Mouse (Mus musculus): ENCODE data around the gene Uba2. TPM values are rescaled to one million over a fixed set of nuclear protein-coding genes. Genes with fewer than 3 reads are reported as not detected.

Uba2 gene
- polyA plus RNA-seq, 1 experiment from 2014 or later: 80.5 TPM

DNA sequence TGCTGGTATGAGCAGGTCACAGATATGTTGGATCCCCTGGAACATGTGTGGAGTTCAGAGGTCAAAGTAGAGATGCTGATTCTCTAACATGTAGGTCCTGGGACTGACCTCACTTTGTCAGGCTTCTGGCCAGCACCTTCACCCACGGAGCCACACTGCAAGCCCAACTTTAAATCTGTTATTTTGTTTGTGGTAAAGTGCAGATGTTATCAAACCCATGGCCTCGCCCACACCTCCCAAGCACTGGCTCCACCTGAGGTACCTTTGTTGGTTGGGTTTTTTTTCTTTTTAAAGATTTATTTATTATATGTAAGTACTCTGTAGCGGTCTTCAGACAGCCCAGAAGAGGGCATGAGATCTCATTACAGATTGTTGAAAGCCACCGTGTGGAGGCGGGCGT is 29.9 kb downstream of the Uba2 start:
- DNase-seq (ENCODE audit: low spot score) (no peak), ATAC-seq (ENCODE audit: low FRiP score, low TSS enrichment) (peak; percentile 31; the same call in 1 of the 2 replicates)
- peaks cover 27% of the 10 kb centered on the region for H3K36me3 ChIP-seq (ENCODE audit: control insufficient read depth, insufficient read depth, low read length)
- no peaks in the 10 kb centered on the region for H3K4me1 ChIP-seq (replicated peaks; ENCODE audit: control insufficient read depth, insufficient read depth)
- no peak overlapping the region for H3K9ac ChIP-seq (ENCODE audit: low read length)
- H3K4me2 ChIP-seq (replicated peaks; ENCODE audit: low read depth): no peak overlapping the region
- H3K4me3 ChIP-seq (ENCODE audit: low read depth, low read length): no peak overlapping the region
- no peak overlapping the region for H3K27ac ChIP-seq (replicated peaks)
- TF ChIP-seq EP300 (optimal IDR thresholded peaks at IDR 0.05) (no peak), CTCF (IDR thresholded peaks at IDR 0.05; ENCODE audit: low read depth) (no peak)
- H3K9me3 ChIP-seq (ENCODE audit: control insufficient read depth, low read length): no peaks in the 10 kb centered on the region
- no peaks in the 10 kb centered on the region for H3K27me3 ChIP-seq (ENCODE audit: control insufficient read depth, insufficient read depth, low read length)
- WGBS: 86% methylated on average over 6 of the region's 6 CpGs

DNA sequence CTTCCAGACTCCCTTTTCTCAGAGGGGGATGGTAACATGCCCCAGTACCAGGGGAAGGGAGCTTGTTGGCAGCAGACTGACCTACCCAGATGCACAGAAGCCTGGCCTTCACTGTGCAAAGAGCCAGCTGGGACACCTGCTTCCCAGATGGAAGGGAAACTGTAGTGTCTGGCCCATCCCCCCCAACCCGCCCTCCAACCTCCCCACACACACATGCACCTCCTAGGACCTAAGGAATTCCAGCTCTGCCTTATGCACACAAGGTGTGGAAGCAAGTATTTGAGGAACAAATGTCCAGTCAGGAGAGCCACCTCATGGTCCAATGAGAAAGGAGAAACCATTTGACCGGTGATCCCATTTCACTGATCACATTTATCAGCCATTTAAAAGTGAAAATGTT is 35.1 kb downstream of the Uba2 start:
- peak; percentile 51; the same call in 1 of the 2 replicates for ATAC-seq (ENCODE audit: low FRiP score, low TSS enrichment)

DNA sequence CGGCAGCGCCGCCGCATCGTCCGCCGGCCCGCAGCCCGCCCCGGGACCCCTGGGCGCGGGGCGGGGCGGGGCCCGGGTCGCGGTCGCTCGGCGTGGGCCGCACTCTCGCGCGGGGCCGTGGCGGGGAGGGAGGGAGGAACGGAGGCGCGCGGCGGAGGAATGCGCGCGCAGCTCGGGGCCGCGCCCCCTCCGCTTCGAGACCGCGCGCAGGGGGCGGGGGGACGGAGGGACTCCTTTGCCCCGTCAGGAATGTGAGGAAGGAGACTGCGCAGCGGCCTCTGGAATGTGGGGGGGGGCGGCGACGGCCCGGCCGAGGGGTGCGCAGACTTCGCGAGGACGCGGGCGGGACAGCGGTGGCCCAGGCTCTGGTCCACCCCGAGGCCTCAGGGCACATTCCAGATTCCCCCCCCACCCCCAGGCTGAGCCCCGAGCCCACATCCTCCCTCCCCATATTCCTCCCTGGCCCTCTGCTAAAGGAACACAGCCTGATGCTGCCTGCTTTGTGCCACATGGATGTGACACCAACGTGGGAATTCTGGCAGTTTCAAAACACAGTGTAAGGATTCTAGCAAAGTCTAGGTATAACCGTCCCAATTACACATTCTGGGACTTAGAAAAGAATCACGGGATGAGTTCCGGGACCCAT is 36.2 kb downstream of the Uba2 start, which contains the start of gene Wtip:
Wtip (minus strand) TSS at position 152 of the 646 bp plus-strand sequence.
- DNase-seq (ENCODE audit: low spot score) (peak; percentile 86), ATAC-seq (ENCODE audit: low FRiP score, low TSS enrichment) (peak; percentile 86)
- peak within 1 kb of the TSS; percentile 95 for H3K9ac ChIP-seq (ENCODE audit: low read length)
- H3K4me1 ChIP-seq (replicated peaks; ENCODE audit: control insufficient read depth, insufficient read depth): no peaks in the 10 kb centered on the region
- peak within 1 kb of the TSS; percentile 78 for H3K4me3 ChIP-seq (ENCODE audit: low read depth, low read length)
- 2% methylated on average over 10 of the region's 65 CpGs for WGBS
- H3K4me2 ChIP-seq (replicated peaks; ENCODE audit: low read depth): peak within 1 kb of the TSS; percentile 74
- no peaks in the 10 kb centered on the region for H3K27me3 ChIP-seq (ENCODE audit: control insufficient read depth, insufficient read depth, low read length)
- no peaks in the 10 kb centered on the region for H3K36me3 ChIP-seq (ENCODE audit: control insufficient read depth, insufficient read depth, low read length)
- H3K9me3 ChIP-seq (ENCODE audit: control insufficient read depth, low read length): no peaks in the 10 kb centered on the region
- H3K27ac ChIP-seq (replicated peaks): peak within 1 kb of the TSS; percentile 92
- TF ChIP-seq CTCF (IDR thresholded peaks at IDR 0.05; ENCODE audit: low read depth) (no peak), EP300 (optimal IDR thresholded peaks at IDR 0.05) (no peak)

More for the DNA sequence above, 35.1 kb downstream of the Uba2 start:
- Histone ChIP-seq H3K36me3 (ENCODE audit: control insufficient read depth, insufficient read depth, low read length) (no peaks in the 10 kb centered on the region), H3K9me3 (ENCODE audit: control insufficient read depth, low read length) (no peaks in the 10 kb centered on the region), H3K4me3 (ENCODE audit: low read depth, low read length) (no peak overlapping the region), H3K4me2 (replicated peaks; ENCODE audit: low read depth) (no peak overlapping the region), H3K27me3 (ENCODE audit: control insufficient read depth, insufficient read depth, low read length) (no peaks in the 10 kb centered on the region), H3K4me1 (replicated peaks; ENCODE audit: control insufficient read depth, insufficient read depth) (no peaks in the 10 kb centered on the region), H3K9ac (ENCODE audit: low read length) (no peak overlapping the region), H3K27ac (replicated peaks) (peak overlapping the region; percentile 92; the same call in 1 of the 2 replicates)
- TF ChIP-seq CTCF (IDR thresholded peaks at IDR 0.05; ENCODE audit: low read depth) (no peak), EP300 (optimal IDR thresholded peaks at IDR 0.05) (no peak)
- 61% methylated on average over 2 of the region's 2 CpGs for WGBS
- peak; percentile 74 for DNase-seq (ENCODE audit: low spot score)

DNA sequence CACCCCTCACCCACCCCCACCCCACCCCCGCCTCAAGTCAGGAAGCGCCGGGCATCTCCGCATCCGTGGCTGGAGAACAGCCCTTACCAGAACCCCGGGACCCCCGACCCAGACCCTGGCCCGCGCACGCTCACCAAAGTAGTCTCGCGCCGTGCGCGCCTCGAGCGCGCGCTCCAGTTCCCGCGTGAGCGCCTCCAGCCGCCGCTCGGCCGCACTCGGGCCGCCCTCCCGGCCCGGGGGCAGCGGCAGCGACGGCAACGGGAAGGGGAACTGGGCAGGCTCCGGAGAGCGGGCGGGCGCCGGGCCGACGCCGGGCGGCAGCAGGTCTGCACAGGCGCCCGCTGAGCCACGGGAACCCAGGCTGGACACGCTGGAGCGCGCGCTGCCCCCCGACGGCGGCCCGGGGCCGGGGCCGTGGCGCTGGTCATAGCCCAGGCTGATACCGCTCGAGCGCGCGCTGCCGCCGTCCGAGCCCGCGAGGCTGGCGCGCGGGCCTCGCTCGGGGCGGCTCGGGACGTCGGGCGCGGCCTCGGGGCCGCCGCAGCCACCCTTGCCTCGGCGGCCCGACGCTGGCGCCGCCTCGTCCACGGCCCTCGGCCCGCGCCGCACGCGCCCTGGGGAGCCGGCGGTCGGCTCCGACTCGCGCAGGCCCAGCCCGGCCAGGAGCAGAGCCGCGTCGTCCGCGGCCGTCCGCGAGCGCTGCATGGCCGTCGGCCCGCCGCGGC is 36.9 kb downstream of the Uba2 start:
- peak; percentile 52 for DNase-seq (ENCODE audit: low spot score)
- no peak for TF ChIP-seq EP300 (optimal IDR thresholded peaks at IDR 0.05)
- no peak for TF ChIP-seq CTCF (IDR thresholded peaks at IDR 0.05; ENCODE audit: low read depth)
- peak overlapping the region; percentile 95 for H3K9ac ChIP-seq (ENCODE audit: low read length)
- H3K4me2 ChIP-seq (replicated peaks; ENCODE audit: low read depth): peak overlapping the region; percentile 74
- peak overlapping the region; percentile 78 for H3K4me3 ChIP-seq (ENCODE audit: low read depth, low read length)
- H3K4me1 ChIP-seq (replicated peaks; ENCODE audit: control insufficient read depth, insufficient read depth): no peaks in the 10 kb centered on the region
- no peaks in the 10 kb centered on the region for H3K9me3 ChIP-seq (ENCODE audit: control insufficient read depth, low read length)
- no peaks in the 10 kb centered on the region for H3K36me3 ChIP-seq (ENCODE audit: control insufficient read depth, insufficient read depth, low read length)
- no peaks in the 10 kb centered on the region for H3K27me3 ChIP-seq (ENCODE audit: control insufficient read depth, insufficient read depth, low read length)
- 0% methylated on average over 70 of the region's 116 CpGs for WGBS
- ATAC-seq (ENCODE audit: low FRiP score, low TSS enrichment): peak; percentile 77
- H3K27ac ChIP-seq (replicated peaks): peak overlapping the region; percentile 92

DNA sequence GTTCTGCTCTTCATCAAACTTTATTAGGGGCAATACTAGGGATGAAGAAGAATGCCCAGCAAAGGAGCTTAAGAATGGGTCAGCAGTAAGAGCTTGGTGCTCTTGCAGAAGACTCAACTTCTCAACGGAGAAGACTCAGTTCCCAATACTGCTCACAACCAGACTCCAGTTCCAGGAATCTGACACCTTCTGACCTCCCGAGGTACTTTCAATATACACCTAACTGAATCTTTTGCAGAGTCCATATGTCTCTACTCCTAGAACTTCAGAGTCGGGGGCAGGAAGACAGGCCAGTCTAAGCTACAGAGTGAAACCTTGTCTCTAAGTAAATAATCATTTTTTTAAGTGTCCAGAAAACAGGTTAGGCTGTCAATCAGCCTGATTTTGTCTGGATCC is 37.4 kb downstream of the Uba2 start:
- WGBS: 0% methylated on average over 3 of the region's 3 CpGs
- Histone ChIP-seq H3K36me3 (ENCODE audit: control insufficient read depth, insufficient read depth, low read length) (no peaks in the 10 kb centered on the region), H3K27me3 (ENCODE audit: control insufficient read depth, insufficient read depth, low read length) (no peaks in the 10 kb centered on the region), H3K9ac (ENCODE audit: low read length) (peak overlapping the region; percentile 95), H3K4me3 (ENCODE audit: low read depth, low read length) (peak overlapping the region; percentile 78), H3K27ac (replicated peaks) (peak overlapping the region; percentile 92), H3K9me3 (ENCODE audit: control insufficient read depth, low read length) (no peaks in the 10 kb centered on the region), H3K4me2 (replicated peaks; ENCODE audit: low read depth) (peak overlapping the region; percentile 74), H3K4me1 (replicated peaks; ENCODE audit: control insufficient read depth, insufficient read depth) (no peaks in the 10 kb centered on the region)
- DNase-seq (ENCODE audit: low spot score) (no peak), ATAC-seq (ENCODE audit: low FRiP score, low TSS enrichment) (no peak)
- TF ChIP-seq EP300 (optimal IDR thresholded peaks at IDR 0.05): no peak
- TF ChIP-seq CTCF (IDR thresholded peaks at IDR 0.05; ENCODE audit: low read depth): no peak

DNA sequence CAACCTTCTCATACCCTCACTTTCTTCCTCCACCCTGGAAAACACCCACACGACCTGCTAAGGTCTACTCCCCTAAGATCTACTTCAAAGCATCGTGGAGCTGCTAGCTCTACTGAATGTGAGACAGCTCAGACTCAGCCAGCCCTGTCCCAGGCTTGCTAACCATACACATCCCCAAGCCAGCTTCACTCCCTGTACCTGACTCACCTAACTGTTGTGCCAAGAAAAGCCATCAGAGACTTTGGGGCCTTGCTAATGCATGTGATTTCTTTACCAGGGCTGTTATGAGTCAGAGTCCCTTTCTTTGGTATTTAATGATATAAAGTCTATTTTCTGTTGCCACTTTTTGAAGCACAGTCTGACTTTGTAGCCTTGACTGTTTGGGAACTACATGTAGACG is 38.3 kb downstream of the Uba2 start:
- ATAC-seq (ENCODE audit: low FRiP score, low TSS enrichment) (no peak), DNase-seq (ENCODE audit: low spot score) (no peak)
- Histone ChIP-seq H3K4me3 (ENCODE audit: low read depth, low read length) (no peak overlapping the region), H3K9ac (ENCODE audit: low read length) (peak overlapping the region; percentile 35; the same call in 1 of the 2 replicates), H3K4me1 (replicated peaks; ENCODE audit: control insufficient read depth, insufficient read depth) (no peaks in the 10 kb centered on the region), H3K4me2 (replicated peaks; ENCODE audit: low read depth) (peak overlapping the region; percentile 74; the same call in 1 of the 2 replicates), H3K9me3 (ENCODE audit: control insufficient read depth, low read length) (no peaks in the 10 kb centered on the region), H3K36me3 (ENCODE audit: control insufficient read depth, insufficient read depth, low read length) (no peaks in the 10 kb centered on the region), H3K27me3 (ENCODE audit: control insufficient read depth, insufficient read depth, low read length) (no peaks in the 10 kb centered on the region), H3K27ac (replicated peaks) (no peak overlapping the region; the same call in 1 of the 2 replicates)
- WGBS: 60% methylated on average over 3 of the region's 3 CpGs
- TF ChIP-seq CTCF (IDR thresholded peaks at IDR 0.05; ENCODE audit: low read depth) (no peak), EP300 (optimal IDR thresholded peaks at IDR 0.05) (no peak)

All from stomach, postnatal 0 days (tissue).